Mouse (Mus musculus): ENCODE results near the gene Ube2cbp. TPM values are rescaled to one million over a fixed set of nuclear protein-coding genes. Genes with fewer than 3 reads are reported as not detected.

The Ube2cbp gene
- polyA plus RNA-seq, 1 experiment from 2014 or later, result 6.6 TPM

DNA sequence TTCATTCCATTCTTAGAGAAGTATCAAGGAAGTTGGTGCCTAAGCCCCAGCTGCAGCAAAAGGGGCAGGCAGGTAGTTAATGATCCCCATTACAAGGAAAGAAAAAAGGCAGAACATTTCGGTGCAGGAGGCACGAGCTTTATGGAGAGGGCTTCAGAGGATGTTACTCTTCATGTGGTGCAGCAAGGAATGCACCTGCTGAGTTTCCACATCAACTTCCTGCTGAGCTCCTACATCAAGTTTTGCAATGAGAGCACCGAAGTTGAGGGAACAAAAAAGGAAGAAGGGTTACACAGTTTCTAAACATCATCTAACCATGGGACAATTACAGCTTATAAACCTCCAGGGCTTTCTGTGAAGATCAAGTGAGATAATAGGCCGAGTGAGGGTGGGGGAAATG, 156.1 kb downstream of the Ube2cbp start:
- Histone ChIP-seq H3K4me1 (no peaks in the 10 kb centered on the region), H3K4me3 (no peak overlapping the region), H3K9me3 (peaks cover 5% of the 10 kb centered on the region), H3K27ac (replicated peaks) (no peak overlapping the region), H3K27me3 (no peaks in the 10 kb centered on the region), H3K4me2 (replicated peaks) (no peak overlapping the region), H3K9ac (replicated peaks) (no peak overlapping the region), H3K36me3 (no peaks in the 10 kb centered on the region; the same call in 1 of the 2 replicates)
- no peak for ATAC-seq (ENCODE audit: low FRiP score, low read depth)
- whole genome bisulfite sequencing, result 68% methylated on average over 4 of the region's 4 CpGs

DNA sequence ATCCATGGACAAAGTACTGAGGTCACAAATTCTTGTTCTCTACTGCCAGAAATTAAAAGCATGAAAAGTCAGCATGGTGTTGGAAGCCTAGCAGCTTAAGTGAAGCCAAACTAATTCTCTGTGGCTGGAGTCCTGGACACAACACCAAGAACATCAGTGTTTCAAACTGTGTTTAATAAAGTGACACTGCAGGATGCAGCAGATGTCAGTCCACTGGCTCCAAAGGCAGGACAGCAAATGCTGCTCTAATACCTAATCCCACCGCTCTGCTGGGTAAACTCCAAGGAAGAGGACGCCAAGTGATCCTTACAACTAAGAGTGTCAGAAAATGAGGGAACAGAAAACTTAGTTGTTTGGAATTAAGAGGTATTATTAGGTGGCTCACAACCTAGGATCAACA, 158.2 kb downstream of the Ube2cbp start:
- no peak overlapping the region for H3K9ac ChIP-seq (replicated peaks)
- no peak overlapping the region for H3K4me3 ChIP-seq
- H3K36me3 ChIP-seq, result no peaks in the 10 kb centered on the region
- WGBS, result 83% methylated on average over 2 of the region's 2 CpGs
- H3K4me1 ChIP-seq, result no peaks in the 10 kb centered on the region
- H3K9me3 ChIP-seq, result no peaks in the 10 kb centered on the region
- H3K27me3 ChIP-seq, result no peaks in the 10 kb centered on the region
- no peak overlapping the region for H3K27ac ChIP-seq (replicated peaks)
- no peak overlapping the region for H3K4me2 ChIP-seq (replicated peaks)
- no peak for ATAC-seq (ENCODE audit: low FRiP score, low read depth)

- H3K4me2 ChIP-seq (replicated peaks), result no peak overlapping the region
- H3K9me3 ChIP-seq, result no peaks in the 10 kb centered on the region
- H3K36me3 ChIP-seq, result no peaks in the 10 kb centered on the region
- no peak overlapping the region for H3K4me3 ChIP-seq
- no peak overlapping the region for H3K9ac ChIP-seq (replicated peaks)
- H3K4me1 ChIP-seq, result peaks cover 21% of the 10 kb centered on the region
- H3K27ac ChIP-seq (replicated peaks), result no peak overlapping the region
- 90% methylated on average over 6 of the region's 6 CpGs for WGBS
- no peaks in the 10 kb centered on the region for H3K27me3 ChIP-seq
- no peak for ATAC-seq (ENCODE audit: low FRiP score, low read depth)
Measured at GRCm38 (mm10) chr9:86301407-86301806, 163.3 kb downstream of the Ube2cbp start.

GRCm38 (mm10) chr9:86298596-86298995, 166.2 kb downstream of the Ube2cbp start:
- Histone ChIP-seq H3K27me3 (no peaks in the 10 kb centered on the region), H3K9me3 (no peaks in the 10 kb centered on the region), H3K27ac (replicated peaks) (no peak overlapping the region), H3K4me2 (replicated peaks) (no peak overlapping the region; the same call in 1 of the 2 replicates), H3K4me3 (no peak overlapping the region), H3K36me3 (no peaks in the 10 kb centered on the region), H3K4me1 (peaks cover 22% of the 10 kb centered on the region), H3K9ac (replicated peaks) (no peak overlapping the region)
- ATAC-seq (ENCODE audit: low FRiP score, low read depth), result peak; percentile 75; the same call in 1 of the 2 replicates
- WGBS, result 34% methylated on average over 8 of the region's 8 CpGs

- H3K4me2 ChIP-seq (replicated peaks), result no peak overlapping the region; the same call in 1 of the 2 replicates
- no peaks in the 10 kb centered on the region for H3K27me3 ChIP-seq
- H3K4me3 ChIP-seq, result no peak overlapping the region
- no peak overlapping the region for H3K27ac ChIP-seq (replicated peaks)
- no peaks in the 10 kb centered on the region for H3K36me3 ChIP-seq
- H3K9me3 ChIP-seq, result no peaks in the 10 kb centered on the region
- H3K9ac ChIP-seq (replicated peaks), result no peak overlapping the region
- peaks cover 22% of the 10 kb centered on the region for H3K4me1 ChIP-seq
- WGBS, result 34% methylated on average over 5 of the region's 5 CpGs
- no peak for ATAC-seq (ENCODE audit: low FRiP score, low read depth)
Measured at GRCm38 (mm10) chr9:86298131-86298530, 166.6 kb downstream of the Ube2cbp start.

DNA sequence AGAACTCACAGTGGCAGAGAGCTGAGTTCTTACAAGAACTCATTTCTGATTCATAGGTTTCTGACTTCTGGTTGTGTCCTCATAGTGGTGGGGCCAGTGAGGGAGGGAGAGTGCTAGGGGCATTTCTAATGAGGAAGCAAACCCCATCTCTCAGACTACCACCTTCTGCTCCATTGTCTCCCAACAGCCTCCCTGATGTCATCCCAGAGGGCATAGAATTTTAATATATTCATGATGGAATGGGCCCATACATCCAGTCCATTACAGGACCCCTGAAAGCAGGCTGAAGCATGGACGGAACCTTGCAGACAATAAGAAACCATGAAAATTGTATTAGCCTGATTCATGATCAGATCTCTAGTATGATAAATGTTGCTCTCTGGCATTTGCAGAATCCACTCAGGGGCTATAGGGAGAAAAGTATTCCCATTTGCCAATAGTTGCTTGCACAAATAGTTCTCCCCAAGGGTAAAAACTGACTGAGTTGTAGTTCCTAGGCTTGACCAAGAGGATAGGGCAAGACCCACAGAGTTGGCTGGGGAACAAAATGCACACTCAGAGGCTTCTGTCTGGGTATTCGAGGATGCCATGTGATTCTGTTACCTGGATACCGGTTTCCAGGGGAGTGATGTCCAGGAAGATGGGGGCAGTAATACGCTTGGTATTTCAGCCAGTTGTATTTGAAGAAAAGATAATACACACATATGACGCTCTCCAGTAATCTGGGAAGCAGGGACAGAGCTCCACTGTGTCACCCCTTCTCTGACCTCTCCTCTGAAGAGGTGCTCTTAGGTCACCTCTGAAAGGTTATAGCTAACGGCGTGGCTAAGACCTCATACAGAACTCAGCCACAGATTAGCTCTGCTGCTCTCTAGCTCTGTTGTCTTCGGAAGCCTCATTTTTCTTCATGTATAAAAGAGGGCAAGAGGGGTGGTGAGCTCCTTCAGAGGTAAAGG, 167.8 kb downstream of the Ube2cbp start:
- peak; percentile 48; the same call in 1 of the 2 replicates for ATAC-seq (ENCODE audit: low FRiP score, low read depth)
- H3K4me2 ChIP-seq (replicated peaks), result no peak overlapping the region
- 63% methylated on average over 8 of the region's 8 CpGs for WGBS

DNA sequence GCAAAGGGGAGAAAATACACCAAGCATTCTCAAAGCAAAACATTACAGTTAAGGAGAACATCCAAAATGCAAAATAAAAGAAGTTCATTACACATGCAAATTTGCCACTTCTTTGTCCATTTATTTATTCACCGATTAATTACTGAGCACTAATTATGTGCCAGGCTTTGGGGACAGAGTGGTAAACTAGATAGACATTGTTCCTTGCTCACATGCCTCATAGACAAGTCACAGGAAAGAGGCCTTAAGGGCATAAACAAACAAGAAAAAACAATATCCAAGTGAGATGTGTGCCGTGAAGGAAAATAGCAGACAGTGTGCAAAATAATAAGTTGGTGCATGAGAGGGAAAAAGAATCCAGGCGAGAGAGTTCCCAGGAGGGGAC, 177.2 kb downstream of the Ube2cbp start:
- WGBS, result 76% methylated on average over 3 of the region's 3 CpGs
- Histone ChIP-seq H3K4me2 (replicated peaks) (no peak overlapping the region), H3K36me3 (no peaks in the 10 kb centered on the region), H3K4me1 (peaks cover 9% of the 10 kb centered on the region; the same call in 1 of the 2 replicates), H3K27me3 (no peaks in the 10 kb centered on the region), H3K27ac (replicated peaks) (no peak overlapping the region), H3K9ac (replicated peaks) (no peak overlapping the region), H3K9me3 (0 out of 2 replicates have a peak, but pooled peaks cover 4% of the 10 kb centered on the region), H3K4me3 (no peak overlapping the region)
- no peak for ATAC-seq (ENCODE audit: low FRiP score, low read depth)

More for the DNA sequence above, 167.8 kb downstream of the Ube2cbp start:
- Histone ChIP-seq H3K4me1 (peaks cover 22% of the 10 kb centered on the region), H3K9me3 (no peaks in the 10 kb centered on the region), H3K27ac (replicated peaks) (no peak overlapping the region), H3K9ac (replicated peaks) (no peak overlapping the region), H3K27me3 (no peaks in the 10 kb centered on the region), H3K4me3 (no peak overlapping the region), H3K36me3 (no peaks in the 10 kb centered on the region)

- Histone ChIP-seq H3K9ac (replicated peaks) (no peak overlapping the region), H3K4me2 (replicated peaks) (no peak overlapping the region), H3K9me3 (0 out of 2 replicates have a peak, but pooled peaks cover 4% of the 10 kb centered on the region), H3K27ac (replicated peaks) (no peak overlapping the region), H3K36me3 (no peaks in the 10 kb centered on the region), H3K4me1 (peaks cover 9% of the 10 kb centered on the region; the same call in 1 of the 2 replicates), H3K4me3 (no peak overlapping the region), H3K27me3 (no peaks in the 10 kb centered on the region)
- WGBS, result 86% methylated on average over 2 of the region's 2 CpGs
- ATAC-seq (ENCODE audit: low FRiP score, low read depth), result peak; percentile 78; the same call in 1 of the 2 replicates
Measured at GRCm38 (mm10) chr9:86286830-86287569, 177.8 kb downstream of the Ube2cbp start.

DNA sequence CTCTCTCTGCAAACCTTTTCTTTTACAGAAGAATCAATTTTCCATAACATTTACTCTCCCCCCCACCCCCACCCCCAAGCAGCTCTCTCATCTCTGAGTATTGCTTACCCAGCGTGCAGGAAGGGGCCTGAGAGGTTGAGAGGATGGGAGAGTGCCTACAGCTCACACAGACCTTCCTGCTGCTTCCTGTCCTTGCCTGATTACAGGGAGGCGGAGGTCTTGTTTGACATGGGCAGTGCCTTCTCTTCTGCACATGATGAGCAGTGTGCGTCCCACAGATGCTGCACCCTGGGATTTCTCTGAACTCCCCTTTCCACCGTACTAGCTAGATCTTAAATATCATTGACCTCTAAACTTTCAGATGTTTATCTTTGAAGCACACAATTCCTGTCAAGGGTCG, 182.2 kb downstream of the Ube2cbp start:
- H3K4me1 ChIP-seq, result peaks cover 7% of the 10 kb centered on the region
- 0 out of 2 replicates have a peak, but pooled peaks cover 4% of the 10 kb centered on the region for H3K9me3 ChIP-seq
- no peak overlapping the region for H3K27ac ChIP-seq (replicated peaks)
- no peaks in the 10 kb centered on the region for H3K27me3 ChIP-seq
- no peaks in the 10 kb centered on the region for H3K36me3 ChIP-seq
- WGBS, result 76% methylated on average over 5 of the region's 5 CpGs
- no peak overlapping the region for H3K4me2 ChIP-seq (replicated peaks)
- H3K4me3 ChIP-seq, result no peak overlapping the region
- no peak for ATAC-seq (ENCODE audit: low FRiP score, low read depth)
- H3K9ac ChIP-seq (replicated peaks), result no peak overlapping the region

GRCm38 (mm10) chr9:86281147-86281467, 183.6 kb downstream of the Ube2cbp start:
- Histone ChIP-seq H3K4me1 (peaks cover 3% of the 10 kb centered on the region; the same call in 1 of the 2 replicates), H3K27ac (replicated peaks) (no peak overlapping the region), H3K36me3 (no peaks in the 10 kb centered on the region), H3K4me3 (no peak overlapping the region), H3K9me3 (0 out of 2 replicates have a peak, but pooled peaks cover 4% of the 10 kb centered on the region), H3K4me2 (replicated peaks) (no peak overlapping the region), H3K27me3 (no peaks in the 10 kb centered on the region), H3K9ac (replicated peaks) (no peak overlapping the region)
- 69% methylated on average over 4 of the region's 4 CpGs for WGBS
- ATAC-seq (ENCODE audit: low FRiP score, low read depth), result no peak

DNA sequence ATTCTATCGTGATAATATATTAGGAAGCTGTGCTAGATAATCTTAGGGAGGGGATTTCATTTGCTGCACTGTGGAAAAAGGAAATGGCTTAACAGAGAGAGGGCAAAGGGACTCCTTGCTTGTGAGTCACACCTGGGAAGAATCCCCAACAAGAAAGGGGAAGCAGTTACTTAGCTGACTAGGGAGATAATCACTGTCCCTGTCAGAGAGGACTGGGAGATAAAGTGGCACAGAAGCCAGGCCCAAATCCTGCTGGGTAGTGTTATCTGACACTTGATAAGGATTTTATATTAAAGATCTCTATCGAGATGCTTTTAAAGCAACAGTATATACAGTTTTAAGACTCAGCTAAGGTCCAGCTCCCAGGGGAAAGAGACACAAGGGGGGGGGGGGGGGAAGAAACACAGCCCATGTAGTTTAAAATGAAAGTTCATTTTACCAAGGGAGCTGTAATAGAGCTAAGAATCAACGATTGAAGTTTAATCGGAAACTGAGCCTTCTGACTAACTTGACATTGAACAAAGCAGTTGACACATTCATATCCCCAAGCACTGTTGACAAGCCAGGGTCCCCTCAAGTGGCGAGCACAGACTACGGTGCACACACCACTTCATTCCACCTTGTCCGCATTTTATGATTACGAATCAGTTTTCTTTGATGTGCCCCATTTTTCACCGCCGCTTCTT, 184.1 kb downstream of the Ube2cbp start:
- WGBS, result 85% methylated on average over 10 of the region's 10 CpGs
- H3K9me3 ChIP-seq, result 0 out of 2 replicates have a peak, but pooled peaks cover 3% of the 10 kb centered on the region
- peaks cover 3% of the 10 kb centered on the region; the same call in 1 of the 2 replicates for H3K4me1 ChIP-seq
- H3K4me2 ChIP-seq (replicated peaks), result no peak overlapping the region
- H3K9ac ChIP-seq (replicated peaks), result no peak overlapping the region
- ATAC-seq (ENCODE audit: low FRiP score, low read depth), result no peak
- no peak overlapping the region for H3K4me3 ChIP-seq
- no peak overlapping the region for H3K27ac ChIP-seq (replicated peaks)
- no peaks in the 10 kb centered on the region for H3K36me3 ChIP-seq
- H3K27me3 ChIP-seq, result no peaks in the 10 kb centered on the region

All from midbrain, embryonic 12.5 days (tissue).